Mouse (Mus musculus) olfactory bulb, adult 2 months (tissue): ENCODE measurements at regions not wholly inside any gene's neighbourhood (a gene's known extent, or its start where the extent isn't known, plus 50 kb on each side); places are given as distances from the start of the nearest gene placed in this dataset.

Experiments used
- CTCF ChIP-seq: fragments of 200-500 bp; IDR thresholded peaks from 2 replicates; pipeline ENCODE4 v1.5.1; 2012; ENCODE audit warnings: low read depth, mild to moderate bottlenecking, low read length, moderate library complexity; ENCODE audit not compliant: insufficient read depth
- POLR2A ChIP-seq: fragments of 200-500 bp; IDR thresholded peaks from 2 replicates; pipeline ENCODE4 v1.6.1; 2012; ENCODE audit warnings: mild to moderate bottlenecking, low read depth, low read length, moderate library complexity; ENCODE audit not compliant: insufficient read depth

DNA sequence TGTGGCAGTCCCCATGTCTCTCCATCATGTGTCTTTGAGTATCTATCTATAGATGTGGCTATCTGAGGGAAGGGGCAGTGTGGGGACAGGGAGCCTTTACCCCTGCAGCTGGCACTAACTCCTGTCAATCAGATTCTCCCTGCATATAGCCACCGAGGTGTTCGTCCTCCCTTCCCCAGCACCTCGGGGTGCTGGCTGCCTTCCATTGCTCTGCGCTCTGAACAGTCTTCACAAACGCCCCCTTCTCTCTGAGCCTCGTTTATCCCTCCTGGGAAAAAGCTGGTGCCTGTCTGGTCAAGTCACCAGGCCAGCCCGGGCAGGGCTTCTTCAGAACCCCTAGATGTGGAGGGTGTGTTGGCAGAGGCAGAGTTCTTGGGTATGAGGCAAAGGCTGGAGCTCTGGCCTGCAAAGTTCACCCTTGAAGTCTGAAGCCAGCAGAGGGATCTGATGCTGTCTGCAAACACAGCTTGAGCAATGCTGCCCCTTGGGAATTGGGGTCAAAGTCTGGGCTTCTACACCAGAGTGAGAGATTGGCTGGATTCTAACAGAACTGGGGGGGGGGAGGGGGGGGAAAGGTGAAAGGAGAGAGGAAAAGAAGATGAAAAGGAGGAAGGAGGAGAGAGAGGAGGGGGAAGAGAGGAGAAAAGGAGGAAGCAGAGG is 175.5 kb upstream of the Igsf21 start:
- TF ChIP-seq CTCF: no peak
- no peak for TF ChIP-seq POLR2A
